Mouse (Mus musculus): ENCODE measurements around the gene Pwwp2a.
A peak's percentile ranks its signal among the peaks of the same experiment; 100 is the strongest.

Pwwp2a gene

DNA sequence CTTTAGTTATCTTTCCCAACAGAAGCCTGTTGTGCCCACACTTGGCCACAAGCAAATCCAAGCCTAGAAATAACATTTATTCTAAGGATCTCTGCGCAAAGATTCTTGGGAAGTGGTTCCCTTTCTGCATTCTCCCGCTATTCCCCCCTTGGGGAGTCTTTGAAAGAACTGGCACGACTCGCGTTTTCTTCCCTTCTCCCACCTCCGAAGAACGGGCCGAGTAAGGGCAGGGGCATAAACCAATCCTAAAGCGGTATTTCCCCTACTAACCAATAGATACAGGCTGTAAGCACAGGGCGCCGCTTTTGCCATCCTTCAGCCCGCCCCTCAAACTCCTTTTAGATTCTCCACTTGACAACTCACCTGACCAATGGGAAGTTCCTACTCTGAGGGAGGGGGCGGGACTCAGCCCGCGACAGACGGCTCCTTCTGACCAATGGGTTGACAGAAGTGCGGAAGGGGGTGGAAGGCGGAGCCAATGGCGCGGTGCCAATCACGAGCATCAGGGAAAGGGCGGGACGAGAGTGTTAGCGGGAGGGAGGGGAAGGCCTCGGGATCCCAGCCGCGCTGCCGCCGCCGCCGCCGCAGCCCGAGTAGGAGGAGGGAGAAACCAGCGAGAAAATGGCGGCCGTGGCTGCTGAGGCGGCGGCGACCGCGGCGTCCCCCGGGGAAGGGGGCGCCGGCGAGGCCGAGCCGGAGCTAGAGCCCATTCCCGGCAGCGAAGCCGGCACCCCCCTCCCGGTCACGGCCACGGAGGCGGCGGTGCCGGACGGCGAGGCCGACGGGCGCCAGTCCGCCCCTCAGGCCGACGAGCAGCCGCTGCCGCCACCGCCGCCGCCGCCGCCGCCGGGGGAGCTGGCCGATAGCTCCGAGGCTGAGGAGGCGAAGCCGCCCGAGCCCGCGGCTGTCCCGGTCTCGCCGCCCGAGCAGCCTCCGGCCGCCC, at the start of gene Pwwp2a:
Gene Pwwp2a (plus strand): TSS at position 527 of the 943 bp plus-strand sequence.
- DNase-seq, result peak; percentile 95 to 98

- DNase-seq, result no peak
These were observed 49.2 kb upstream of the Pwwp2a start for GRCm38 (mm10) chr11:43632566-43632965.

- DNase-seq, result no peak
These were observed 48.6 kb upstream of the Pwwp2a start for GRCm38 (mm10) chr11:43633165-43633564.

DNA sequence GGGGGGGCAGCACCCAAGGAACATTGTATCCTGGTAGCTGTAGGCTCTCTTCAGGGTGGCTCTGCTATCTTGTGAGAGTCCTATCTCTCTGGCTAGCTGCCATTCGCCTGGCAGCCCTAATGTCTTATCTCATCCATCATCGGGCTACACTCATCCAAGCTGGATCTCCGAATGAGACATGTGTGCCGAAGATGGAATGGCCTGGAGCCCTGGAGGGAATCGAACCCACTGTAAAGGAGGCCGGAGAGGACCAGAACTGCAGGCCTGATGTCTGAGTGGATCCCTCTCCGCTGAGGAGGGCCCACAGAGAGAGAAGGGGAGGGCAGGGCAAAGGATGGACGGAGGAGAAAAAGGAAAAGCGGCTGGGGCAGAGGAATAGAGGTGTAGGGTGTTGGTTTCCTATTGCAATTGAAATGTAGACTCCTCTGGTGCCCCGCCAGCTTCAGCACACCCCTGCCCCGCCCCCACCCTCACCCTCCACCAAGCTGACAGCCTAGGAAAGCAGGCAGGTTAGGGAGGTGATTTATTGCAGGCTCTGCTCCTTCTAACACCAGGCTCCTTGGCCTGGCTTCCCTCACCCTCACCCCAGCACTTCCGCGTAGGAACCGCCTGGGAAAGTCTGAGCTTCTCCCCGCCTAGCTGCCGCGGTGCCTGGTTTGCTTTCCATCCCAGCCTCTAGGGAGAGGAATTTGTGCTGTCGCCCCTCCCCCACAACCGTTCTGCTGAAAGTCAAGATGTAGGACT, 48.0 kb upstream of the Pwwp2a start:
- no peak for DNase-seq

DNA sequence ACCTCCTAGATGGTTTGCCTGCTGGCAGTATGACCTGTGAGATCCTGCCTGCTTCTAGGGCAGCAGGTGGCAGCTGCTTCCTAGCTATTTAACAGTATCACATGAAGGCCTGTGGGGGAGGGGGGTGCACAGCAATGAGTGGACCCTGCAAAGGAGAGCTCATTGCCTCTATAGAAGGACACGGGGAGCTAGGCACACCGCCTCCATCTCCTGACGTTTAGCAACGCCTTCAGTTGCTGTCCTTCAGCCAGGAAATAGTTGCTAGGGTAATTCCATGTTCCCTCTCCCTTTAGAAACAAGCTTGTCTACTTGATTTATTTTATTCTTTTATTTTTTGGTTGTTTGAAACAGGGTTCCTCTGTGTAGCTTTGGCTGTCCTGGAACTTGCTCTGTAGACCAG, 45.0 kb upstream of the Pwwp2a start:
- no peak for DNase-seq

GRCm38 (mm10) chr11:43638486-43638885, 43.3 kb upstream of the Pwwp2a start:
- DNase-seq, result no peak

DNA sequence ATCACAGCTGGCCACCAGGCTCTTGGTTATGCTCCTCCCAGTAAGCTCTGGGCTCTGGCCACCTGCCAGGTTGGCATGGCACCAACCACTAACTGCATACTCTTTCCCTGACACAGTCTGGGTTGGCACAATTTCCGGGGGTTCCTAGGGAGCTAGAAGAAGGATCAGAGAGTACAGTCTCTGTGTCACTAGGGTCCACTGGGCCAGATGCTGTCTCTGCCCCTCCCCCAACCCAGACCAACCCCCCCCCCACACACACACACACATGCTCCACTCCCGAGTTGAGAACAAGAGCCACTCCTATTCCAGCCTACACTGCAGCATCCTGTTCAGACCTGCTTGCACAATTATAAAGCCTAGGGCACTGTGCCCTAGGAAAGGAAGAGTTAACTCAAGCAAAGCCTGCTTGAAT, 38.6 kb upstream of the Pwwp2a start:
- peak; percentile 6 to 14 for DNase-seq

GRCm38 (mm10) chr11:43645286-43645685, 36.5 kb upstream of the Pwwp2a start:
- DNase-seq, result no peak

GRCm38 (mm10) chr11:43653051-43653475, 28.7 kb upstream of the Pwwp2a start:
- DNase-seq, result peak; percentile 23 to 30

DNA sequence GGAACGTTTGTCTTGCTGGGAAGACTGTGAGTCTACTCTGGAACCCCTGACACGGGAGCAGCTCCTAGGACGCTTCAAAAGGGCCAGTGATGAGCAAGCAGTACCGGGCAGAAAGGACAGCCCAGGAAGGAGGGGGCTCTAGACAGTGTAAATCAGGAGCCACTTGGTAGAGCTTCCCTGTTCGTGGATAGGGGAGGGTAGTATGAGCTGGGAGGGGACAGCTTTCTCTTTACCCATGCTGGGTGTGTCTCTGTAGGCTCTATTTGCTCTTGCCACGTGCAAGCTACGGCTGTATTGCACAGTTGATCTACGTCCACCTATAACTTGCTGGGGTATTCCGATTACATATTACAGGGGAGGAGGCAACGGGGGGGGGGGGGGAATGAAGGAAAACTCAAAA, 25.3 kb upstream of the Pwwp2a start:
- no peak for DNase-seq

GRCm38 (mm10) chr11:43658010-43658409, 23.8 kb upstream of the Pwwp2a start:
- DNase-seq, result no peak

DNA sequence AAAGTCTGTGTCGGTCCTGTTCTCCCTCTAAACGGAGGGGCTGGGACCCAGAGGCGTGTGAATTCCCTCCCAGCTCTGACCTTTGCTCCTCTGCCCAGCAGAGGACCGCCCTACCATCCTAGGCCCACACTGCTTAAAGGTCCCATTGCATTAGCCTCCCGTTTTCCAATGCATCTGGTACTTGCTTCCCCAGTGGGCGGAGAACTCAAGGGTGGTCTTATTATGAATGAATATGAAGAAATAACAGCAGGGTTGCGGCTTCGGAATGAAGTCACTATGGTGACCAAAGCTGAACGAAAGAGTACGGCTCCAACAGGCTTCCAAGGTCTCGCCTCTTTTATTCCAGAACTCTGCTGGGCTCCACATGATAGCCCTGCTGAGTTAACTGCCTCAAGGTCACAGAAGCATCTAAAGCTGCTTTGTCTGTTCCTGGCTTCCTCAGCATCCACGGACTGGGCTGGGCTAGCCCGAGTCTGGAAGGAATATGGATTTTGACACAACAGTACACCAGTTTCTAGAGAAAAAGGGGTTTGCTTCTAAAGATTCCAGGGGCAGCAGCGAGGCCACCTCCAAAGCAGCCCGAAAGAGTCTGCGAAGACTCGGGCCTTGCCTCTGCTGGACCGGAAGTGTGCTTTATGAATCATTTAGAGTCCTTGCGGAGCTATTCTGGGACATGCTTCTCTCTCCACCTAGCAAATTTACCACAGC, 14.6 kb upstream of the Pwwp2a start:
- no peak for DNase-seq

DNA sequence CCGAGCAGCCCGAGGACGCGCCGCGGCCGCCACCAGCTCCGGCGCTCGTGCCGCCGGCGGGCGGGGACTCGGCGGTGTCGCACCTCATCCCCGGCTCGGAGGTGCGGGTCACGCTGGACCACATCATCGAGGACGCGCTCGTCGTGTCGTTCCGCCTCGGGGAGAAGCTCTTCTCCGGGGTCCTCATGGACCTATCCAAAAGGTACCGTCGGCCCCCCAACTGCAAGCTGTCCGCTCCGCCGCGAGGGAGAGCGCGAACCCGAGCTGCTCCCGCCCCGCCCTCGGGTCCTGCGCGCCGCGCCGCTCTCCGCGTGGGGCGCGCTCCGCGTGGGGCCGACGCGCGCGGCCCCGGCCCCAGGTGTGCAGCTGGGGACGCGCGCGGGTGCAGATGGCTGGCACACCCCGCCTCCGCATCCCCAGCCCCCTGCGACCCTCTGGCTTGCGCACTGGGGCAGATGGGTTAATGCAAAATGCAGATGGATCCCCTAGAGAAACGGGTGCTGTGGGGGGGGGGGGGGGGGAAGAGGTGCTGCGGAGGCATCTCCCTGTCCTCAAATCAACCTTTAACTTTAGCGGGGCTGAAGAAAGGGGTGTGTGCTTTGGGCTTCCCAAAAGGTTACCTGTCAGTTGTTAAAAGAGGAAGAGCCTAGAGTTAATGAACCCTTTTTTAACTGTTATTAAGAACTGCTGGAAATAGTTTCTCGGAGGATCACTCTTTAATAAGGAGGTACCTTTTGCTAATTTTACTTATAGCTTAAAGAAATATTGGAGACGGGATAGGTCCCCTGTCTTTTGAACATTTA, 818 bp downstream of the Pwwp2a start:
- DNase-seq, result peak; percentile 51 to 64

- DNase-seq, result no peak
These were observed 7.1 kb downstream of the Pwwp2a start for GRCm38 (mm10) chr11:43688850-43689249.

DNA sequence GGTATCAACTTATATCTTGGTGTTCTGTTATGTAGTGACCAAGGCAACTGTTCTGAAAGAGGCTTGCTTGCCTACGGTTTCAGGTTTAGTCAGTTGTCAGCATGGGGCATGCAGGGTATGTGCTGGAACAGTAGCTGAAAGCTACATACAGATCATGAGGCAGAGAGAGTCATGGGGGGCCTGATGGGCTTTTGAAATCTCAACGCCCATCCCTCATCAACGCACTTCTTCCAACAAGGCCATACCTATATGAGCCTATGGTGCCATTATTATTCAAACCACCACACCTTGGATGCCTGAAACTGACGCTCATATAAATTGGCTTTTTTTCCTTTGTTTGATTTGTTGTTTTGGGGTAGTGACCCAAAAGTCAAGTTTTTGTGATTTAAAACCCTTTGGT, 14.8 kb downstream of the Pwwp2a start:
- no peak for DNase-seq

- no peak for DNase-seq
These were observed 16.8 kb downstream of the Pwwp2a start for GRCm38 (mm10) chr11:43698621-43699020.

DNA sequence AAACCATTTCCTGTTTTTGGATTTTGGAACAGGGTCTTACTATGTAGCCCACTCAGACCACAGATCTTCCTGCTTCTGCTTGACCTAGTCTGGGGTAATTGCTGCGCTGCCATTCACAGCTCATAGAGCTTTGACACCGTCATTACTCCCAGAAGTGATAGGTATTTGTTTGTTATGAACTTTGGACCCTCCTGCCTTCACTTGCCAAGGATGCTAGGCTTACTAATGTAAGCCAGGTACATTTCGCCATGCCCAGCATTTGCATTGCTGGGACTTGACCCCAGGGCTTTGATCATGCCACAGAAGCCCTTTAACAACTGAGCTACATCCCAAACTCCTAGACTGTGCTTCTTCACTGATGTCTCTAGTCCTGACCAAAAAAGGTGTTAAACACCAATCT, 18.5 kb downstream of the Pwwp2a start:
- DNase-seq, result no peak

DNA sequence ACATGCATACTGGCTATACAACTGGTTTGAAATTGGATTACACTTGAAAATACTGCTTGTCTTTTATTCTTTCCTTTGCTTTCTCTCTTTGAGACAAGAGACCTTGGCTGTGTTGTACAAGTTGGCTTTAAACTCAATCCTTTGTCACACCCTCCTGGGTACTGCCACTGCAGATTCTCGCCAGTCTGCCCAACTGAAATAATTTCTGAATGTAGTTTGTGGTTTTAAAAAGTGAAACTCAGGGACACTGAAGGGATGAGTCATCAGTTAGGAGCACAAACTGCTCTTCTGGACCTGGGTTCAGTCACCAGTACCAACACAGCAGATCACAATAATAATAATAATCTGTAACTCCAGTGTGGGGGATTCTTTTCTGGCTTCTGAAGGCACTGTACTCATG, 21.8 kb downstream of the Pwwp2a start:
- DNase-seq, result no peak

GRCm38 (mm10) chr11:43705751-43706150, 24.0 kb downstream of the Pwwp2a start:
- DNase-seq, result no peak

- no peak for DNase-seq
These were observed 26.6 kb downstream of the Pwwp2a start for GRCm38 (mm10) chr11:43708409-43708808.

DNA sequence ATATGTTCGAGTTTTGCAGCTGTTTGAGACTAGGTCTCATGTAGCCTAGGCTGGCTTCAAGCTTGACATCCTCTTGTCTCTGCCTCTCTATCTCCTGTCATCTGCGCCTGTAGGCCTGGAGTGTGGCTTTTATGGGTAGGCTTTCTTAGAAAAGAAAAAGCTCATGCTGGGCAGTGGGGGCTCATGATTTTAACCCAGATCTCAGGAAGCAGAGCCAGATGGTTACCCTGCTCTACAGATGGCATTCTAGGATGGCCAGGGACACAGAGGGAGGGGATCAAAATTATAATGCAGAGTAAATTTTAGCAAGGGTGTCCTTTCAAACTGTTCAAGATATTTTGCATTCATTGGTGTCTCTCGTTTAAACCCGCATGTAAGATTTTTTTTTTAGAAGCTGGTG, 30.4 kb downstream of the Pwwp2a start:
- no peak for DNase-seq

DNA sequence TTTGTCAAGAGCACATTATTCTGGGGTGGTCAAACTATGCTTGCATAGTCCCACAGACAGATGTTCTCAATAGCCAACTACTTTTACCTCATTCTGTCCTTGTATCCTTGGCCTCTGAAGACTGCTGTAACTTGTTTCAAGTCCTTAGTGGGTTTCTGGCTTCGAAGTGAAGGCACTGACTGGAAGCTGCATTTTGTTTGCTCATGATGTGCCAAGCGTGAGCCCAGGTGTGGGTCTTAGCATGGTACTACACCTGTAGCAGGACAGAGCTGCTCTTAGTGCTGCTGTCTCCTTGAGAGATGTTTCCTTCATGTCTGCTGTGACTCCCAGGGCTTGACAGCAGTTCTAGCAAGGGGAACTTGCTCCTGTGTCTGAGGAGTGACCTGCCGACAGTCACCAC, 41.6 kb downstream of the Pwwp2a start:
- DNase-seq, result no peak

All from spleen, adult 18-20 months (tissue).